Mouse (Mus musculus) cerebellum, adult 11-12 months (tissue): Measurements from ENCODE around the gene Nxf1.
"Not testable (repeated sequence)": the region's sequence is repeated elsewhere in the genome, so short reads cannot be mapped to it uniquely, and the experiment has no call there.

ENCODE experiments used
- DNase-seq: peaks from one replicate; pipeline ENCODE4 v3.0.0; 2022

Gene Nxf1

DNA sequence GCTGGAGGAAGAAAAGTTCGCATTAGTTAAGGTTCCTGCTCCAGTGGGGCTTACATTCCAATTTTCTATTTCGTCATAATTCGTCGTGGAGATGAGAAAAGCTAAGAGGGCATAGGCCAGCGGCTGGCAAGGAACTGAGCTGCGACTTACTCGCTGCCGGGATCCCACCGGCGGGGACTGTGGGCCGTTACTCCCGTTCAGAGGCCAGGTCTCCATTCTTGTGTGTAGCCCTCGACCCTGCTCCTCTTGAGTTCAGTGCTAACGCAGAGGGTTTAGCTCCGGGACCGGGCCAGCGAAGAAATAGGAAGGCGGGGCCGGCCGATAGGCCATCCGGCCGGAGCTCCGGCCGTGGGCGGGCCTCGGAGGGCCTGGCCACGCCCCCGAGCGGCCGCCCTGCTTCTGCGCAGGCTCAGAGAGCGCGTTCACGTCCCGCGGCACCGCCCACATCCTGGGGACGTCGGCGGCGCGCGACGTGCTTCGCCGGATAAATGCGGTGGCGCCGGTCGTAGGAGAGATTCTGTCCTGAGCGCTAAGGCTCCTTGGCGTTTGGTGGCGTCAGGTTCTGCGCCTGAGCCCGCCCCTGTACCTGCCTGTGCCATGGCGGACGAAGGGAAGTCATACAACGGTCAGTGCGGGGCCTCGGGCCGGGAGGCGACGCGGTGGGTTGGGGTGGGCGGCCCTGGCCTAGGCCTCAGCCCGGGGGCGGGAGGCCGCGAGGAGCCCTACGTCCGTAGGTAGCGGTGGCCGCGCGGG lies at the start of gene Nxf1:
Gene Nxf1 (plus strand): TSS at position 439 of the 753 bp plus-strand sequence.
- DNase-seq: peak; percentile 87

GRCm38 (mm10) chr19:8708954-8709353 lies 47.9 kb upstream of the Nxf1 start:
- no peak for DNase-seq

- DNase-seq: no peak
These were observed 46.8 kb upstream of the Nxf1 start for GRCm38 (mm10) chr19:8710057-8710456.

- DNase-seq: no peak
These were observed 45.4 kb upstream of the Nxf1 start for GRCm38 (mm10) chr19:8711506-8711905.

GRCm38 (mm10) chr19:8711949-8712869 lies 44.7 kb upstream of the Nxf1 start:
- no peak for DNase-seq

DNA sequence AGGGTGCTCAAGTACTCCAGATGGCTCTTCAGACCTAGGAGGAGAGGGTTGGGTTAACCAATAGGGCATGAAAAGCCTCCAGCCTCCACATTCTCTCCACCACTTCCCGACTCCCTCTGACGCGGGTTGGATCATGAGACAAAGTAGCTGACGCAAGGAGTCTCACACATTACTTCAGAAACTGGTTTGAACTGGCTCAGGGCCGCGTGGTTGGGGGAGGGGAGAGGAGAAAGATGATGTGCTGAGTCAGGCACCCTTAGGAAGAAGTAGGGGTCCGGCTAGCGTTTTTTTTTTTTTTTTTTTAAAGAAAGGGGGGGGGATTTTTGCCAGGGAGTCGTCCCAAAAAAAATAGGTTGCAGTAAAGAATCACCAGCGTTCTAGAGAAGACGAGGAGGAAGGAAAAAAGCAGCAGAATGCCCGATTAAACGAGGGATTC lies 44.0 kb upstream of the Nxf1 start:
- peak; percentile 59 for DNase-seq

DNA sequence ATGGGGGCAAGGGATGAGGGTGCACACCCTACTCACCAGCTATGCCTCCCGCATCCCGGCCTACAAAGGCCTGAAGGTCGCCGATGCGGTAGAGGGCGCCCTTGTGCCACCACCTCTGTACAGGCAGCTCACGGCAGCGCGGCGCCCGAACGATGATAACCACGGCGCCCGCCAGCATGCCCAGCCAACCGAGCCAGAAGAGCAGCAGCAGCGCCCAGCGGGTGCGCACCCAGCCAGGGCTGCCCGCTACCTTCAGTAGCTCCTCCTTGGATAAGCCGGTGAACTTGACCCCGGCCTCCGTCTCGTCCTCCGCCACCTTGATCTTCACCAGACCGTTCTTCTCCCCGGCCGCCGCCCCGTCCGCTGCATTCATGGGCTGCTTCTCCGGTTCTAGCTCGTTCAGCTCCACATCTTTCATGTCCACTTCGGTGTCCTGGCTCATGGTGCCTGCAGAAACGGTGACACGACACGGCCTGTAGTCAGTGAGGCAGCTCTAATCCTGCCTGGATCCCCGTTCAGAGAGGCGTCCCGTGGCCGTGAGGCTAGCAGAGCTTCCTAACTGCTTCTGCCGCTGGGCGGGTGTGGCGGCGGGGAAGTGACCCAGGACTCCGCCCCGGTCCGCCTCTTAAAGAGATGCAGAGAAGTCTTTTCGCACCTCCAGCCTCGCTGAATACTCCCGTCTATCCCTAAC lies 43.4 kb upstream of the Nxf1 start:
- DNase-seq: peak; percentile 88

DNA sequence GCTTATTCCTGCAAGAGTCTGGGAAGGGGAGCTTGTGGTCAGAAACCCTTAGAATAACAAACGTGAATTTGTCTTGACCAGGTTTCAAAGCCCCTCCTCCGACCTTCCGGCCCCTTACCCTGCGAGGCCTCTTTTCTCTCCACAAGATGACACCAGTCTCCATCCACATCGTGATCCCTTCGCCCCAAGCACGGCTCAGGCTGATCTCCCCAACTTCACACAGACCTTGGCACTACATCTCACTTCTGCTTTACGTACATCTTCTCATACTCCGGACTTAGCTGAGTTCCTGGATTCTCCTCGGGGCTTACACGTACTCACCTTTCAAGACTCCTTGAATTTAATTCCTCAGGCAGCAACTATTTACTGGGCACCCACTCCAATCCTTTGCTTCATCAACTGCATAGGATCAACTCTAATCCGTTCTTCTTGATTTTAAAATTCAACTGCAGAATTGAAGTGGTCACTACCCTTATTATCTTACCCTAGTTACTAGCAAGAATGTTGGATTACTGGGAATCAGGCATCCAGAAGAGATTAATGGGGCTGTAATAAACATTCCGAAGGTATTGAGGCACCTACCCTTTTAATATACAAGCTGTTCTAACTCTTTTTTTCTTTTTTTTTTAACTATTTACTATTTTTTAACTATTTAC lies 42.7 kb upstream of the Nxf1 start:
- DNase-seq: no peak

DNA sequence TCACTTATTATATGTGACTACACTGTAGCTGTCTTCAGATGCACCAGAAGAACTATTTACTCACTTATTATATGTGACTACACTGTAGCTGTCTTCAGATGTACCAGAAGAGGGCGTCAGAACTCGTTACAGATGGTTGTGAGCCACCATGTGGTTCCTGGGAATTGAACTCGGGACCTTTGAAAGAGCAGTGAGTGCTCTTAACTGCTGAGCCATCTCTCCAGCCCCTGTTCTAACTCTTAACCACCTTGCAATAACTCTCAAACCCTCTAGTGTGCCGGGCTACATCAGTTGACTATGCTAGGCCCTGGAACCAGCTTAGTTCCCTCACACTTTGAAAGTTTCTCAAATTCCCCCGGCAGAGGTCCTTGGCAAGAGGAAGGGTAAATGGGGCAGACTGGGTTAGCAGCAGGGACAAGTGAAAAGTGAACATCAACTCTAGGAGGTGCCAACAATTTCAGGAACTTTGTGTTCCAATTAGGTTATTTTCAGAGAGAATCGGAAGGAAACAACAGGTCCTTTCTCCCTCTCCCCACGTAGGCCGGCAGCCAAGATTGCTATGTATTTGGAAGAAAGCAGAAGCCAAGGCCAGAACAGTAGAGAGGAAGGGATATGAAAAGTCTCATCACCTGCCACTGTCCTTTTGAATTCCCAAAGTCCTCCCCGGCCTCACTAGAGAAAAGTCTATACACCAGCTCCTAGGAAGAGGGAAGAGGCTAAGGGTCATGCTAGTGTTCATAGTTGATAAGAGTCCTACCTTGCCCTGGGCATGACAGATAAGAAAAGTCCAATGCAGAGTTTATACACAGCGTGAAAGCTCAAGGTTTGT lies 42.0 kb upstream of the Nxf1 start:
- DNase-seq: no peak

GRCm38 (mm10) chr19:8715868-8716766 lies 40.8 kb upstream of the Nxf1 start:
- no peak for DNase-seq

DNA sequence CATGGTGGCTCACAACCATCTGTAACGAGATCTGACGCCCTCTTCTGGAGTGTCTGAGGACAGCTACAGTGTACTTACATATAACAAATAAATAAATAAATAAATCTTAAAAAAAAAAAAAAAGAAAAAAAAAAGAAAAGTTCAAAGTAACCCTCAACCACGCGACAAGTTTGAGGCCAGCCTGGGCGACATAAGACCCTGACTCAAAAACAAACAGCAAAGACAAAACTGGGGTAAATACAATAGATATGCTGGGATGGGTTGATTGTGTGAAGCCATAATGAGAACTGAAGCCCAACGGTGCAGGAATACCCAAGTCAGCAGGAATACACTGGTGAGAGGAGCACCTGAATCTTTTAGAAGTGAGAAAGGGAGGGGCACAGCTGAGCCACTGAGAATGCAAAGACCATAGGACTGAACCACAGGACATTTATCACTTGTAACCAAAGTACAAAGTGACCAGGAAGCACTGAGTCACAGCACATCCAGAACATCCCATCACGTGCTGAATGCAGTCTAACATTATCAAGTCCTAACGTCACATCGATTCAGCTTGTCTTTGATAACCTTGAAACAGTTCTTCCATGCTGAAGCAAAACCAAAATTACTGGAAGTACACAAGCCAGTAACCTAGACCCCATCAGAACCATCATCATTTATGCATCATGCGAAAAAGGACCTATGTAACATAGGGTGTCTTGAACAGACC lies 40.0 kb upstream of the Nxf1 start:
- DNase-seq: no peak

GRCm38 (mm10) chr19:8718357-8718756 lies 38.5 kb upstream of the Nxf1 start:
- DNase-seq: no peak

GRCm38 (mm10) chr19:8719037-8719436 lies 37.8 kb upstream of the Nxf1 start:
- DNase-seq: not testable (repeated sequence)

- no peak for DNase-seq
These were observed 35.5 kb upstream of the Nxf1 start for GRCm38 (mm10) chr19:8721378-8721777.

- DNase-seq: peak; percentile 51
These were observed 34.9 kb upstream of the Nxf1 start for GRCm38 (mm10) chr19:8722021-8722420.

GRCm38 (mm10) chr19:8722559-8722906 lies 34.3 kb upstream of the Nxf1 start:
- DNase-seq: no peak

GRCm38 (mm10) chr19:8722907-8723573 lies 33.8 kb upstream of the Nxf1 start, which contains the start of gene Slc3a2:
Gene Slc3a2 (minus strand): TSS chr19:8723369.
- peak; percentile 99 for DNase-seq

DNA sequence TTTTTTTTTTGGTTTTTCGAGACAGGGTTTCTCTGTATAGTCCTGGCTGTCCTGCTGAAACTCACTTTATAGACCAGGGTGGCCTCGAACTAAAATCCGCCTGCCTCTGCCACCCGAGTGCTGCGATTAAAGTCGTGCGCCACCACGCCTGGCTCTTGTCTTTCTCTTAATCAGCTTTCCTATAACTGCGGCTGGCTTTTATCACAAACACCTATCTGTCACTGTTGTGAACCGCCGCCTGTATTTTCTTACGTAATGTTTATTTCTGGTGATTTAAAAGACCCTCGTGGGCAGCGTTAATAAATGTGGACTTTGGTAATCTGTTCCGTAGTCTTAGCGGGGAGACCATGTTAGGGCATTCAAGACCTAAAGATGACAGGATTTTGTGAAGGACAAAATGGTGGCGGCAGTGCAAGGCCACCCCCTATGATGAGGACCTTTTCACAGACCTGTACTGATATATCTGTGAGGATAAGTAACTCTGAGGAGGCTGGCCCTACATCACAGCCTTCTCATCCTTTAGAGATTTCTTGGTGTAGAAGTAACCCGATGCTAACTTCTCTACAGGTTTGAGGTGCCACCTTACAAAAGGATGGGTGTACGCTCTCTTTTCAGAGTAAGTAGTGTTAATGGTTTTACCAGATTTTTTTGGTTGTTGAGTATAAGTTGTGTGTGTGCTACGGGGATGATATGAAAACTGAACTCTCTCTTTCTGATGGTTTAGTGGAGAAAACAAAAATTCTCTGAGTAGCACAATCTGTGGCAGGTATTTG lies 33.1 kb upstream of the Nxf1 start:
- DNase-seq: peak; percentile 52

GRCm38 (mm10) chr19:8724392-8724791 lies 32.5 kb upstream of the Nxf1 start:
- no peak for DNase-seq
